Mouse (Mus musculus): ENCODE data around the gene Ahcyl1. TPM values are rescaled to one million over a fixed set of nuclear protein-coding genes. Genes with fewer than 3 reads are reported as not detected.

Ahcyl1 gene
- polyA plus RNA-seq, 1 experiment: 14.6 TPM

DNA sequence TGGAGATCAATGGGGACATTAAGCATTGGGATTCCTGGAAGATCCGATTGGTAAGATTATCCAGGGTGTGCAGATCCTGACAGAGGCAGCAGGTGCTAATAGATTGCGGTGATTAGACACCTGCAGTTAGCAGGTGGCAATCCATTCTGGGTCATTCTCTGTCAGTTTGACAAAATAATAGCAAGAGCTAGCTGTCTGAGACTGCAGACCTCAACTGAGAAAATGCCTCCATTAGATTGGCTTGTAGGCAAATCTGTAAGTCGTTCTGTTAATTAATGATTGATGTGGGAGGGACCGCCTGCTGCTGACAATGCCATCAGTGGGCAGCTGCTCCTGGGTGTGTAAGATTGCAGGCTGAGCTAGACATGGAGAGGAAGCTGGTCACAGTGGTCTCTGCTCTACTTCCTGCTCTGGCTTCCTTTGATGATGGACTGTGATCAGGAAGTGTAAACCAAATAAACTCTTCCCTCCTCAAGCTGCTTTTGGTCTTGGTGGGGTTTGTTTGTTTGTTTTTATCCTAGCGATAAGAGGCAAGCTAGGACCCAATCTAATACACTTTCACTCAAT lies 58.7 kb downstream of the Ahcyl1 start:
- TF ChIP-seq GATA1 (IDR thresholded peaks at IDR 0.05; ENCODE audit: low read length): no peak

DNA sequence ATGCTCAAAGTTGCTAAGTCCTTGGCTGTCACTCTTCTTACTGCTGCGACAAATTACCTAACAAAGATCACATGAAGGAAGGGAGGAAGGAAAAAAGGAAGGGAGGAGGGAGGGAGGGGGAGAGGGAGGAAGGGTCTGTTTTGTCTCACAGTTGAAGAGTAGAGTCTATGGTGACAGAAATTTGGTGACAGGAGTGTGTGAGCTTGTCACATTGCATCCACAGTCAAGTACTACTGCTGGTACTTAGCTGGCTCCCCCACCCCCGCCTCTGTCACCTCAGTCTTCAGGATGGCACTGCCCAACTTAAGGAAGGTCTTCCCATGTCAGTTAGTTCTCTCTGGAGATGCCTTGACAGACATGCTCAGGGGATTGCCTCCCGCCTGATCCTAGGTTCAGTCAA lies 60.1 kb downstream of the Ahcyl1 start:
- TF ChIP-seq GATA1 (IDR thresholded peaks at IDR 0.05; ENCODE audit: low read length): no peak

DNA sequence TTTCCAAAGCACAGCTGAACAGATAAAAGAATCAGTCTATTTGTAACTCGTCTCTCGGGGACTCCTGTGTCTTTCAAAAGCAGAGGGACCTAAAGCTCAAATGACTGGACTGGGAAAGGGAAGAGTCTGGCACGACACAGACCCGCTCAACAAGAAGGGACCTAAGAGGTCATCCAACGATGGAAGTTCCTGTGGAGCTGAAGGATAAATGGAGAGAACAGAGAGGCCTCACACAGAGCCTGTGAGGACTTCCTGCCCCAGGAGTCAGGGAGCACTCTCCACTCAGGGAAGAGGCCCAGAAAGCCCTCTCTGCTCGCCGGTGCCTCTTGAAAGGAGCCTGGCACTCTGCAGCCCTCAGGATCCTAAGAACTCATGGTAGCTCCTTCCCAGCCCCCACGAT lies 60.5 kb downstream of the Ahcyl1 start:
- no peak for TF ChIP-seq GATA1 (IDR thresholded peaks at IDR 0.05; ENCODE audit: low read length)

DNA sequence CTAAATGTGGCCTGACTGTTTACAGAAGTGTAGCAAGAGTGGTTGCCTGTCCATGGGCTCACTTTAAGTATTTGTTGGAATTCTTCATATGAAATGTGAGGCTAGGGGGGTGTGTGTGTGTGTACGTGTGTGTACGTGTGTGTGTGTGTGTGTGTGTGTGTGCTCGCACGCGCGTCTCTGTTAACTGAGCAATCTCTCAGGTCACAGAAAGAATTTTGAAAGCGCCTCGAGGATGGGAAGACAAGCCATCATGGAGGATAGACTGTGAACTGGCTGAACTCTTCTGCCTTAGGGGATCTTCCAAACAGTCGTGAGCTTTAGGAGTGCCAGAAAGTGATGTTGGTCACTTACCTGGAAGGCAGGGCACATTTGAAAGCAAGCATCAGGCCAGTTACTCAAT lies 62.5 kb downstream of the Ahcyl1 start:
- no peak for TF ChIP-seq GATA1 (IDR thresholded peaks at IDR 0.05; ENCODE audit: low read length)

DNA sequence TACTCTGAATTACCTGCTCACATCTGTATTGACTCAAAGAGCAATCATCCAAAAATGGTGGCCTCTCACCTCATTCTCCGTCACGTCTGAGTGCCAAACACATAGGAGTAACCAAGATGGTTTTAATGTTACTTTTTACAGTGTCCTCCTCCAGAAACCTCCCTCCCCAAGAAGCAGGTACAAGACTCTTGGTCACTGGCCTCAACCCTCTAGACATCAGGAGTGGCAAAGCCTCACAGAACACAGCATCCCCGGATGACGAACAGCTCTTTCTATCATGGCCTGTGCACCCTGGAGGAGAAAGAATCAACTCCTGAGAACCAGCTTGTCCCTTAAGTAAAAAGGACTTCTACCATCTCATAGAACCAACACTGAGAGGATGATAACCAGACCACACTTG lies 63.6 kb downstream of the Ahcyl1 start:
- no peak for TF ChIP-seq GATA1 (IDR thresholded peaks at IDR 0.05; ENCODE audit: low read length)

DNA sequence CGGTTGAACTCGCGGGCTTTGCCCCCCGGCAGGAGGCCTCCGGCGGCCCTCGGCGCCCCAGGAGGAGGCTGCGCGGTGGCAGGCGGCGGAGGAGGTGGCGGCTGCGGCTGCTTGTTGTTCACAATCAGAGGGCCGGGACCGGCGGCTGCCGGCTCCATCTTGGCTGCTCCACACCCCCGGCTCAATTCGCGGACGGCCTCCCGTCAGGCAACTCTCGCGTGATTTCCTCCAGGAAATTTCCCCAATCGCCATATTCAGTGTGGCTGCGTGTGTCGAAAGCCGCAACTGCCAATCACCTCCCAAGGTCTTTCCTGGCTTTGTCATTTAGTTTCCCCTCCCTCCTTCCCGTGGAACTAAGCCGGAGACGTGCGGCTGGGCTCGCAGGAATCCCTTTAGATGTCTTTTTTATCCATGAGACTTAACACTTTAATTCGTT lies 64.8 kb downstream of the Ahcyl1 start, which contains the start of gene Strip1:
Gene Strip1, minus strand, starts transcription at position 172 of the 436 bp plus-strand sequence.
- no peak for TF ChIP-seq GATA1 (IDR thresholded peaks at IDR 0.05; ENCODE audit: low read length)

DNA sequence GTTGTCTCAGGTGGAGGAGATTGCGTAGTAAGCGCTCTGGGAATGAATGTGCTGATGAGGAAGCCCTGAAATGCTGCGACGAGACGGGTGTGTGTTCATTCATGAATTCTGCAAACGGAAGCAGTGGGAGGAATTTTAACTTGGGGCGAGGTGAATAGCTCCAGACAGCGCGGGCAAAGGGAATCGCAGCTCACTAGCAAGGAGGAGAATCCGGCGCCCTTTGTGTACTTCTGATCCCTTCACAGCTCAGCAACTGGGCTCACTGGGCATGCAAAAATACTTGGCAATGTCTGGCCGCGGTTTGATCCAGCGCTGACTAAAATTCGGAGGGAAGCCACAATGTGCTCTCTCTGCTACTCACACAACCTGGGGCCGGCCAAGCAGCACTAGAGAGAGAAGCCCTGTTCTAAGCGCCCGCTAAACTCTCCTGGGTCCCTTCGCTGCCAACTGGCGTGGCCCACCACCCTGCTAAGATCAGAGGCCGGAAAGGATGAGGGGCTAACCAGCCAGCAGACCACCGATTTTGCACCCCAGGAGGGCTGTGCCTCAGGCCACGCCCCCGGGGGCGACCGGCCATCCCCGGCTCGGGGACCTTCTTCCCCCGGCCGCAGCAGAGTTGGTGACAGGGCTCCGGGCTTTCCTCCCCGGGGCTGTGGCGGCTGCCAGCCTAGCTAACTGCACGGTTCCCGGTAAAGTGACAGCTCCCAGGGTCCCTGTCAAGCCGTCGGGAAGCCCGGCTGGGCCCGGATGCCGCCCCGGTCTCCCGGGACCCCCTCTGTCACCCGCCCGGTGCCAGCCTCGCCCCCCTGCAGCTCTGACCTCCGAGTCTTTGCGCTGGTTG lies 65.5 kb downstream of the Ahcyl1 start, which contains the start of gene Gm10961:
Gene Gm10961, plus strand, starts transcription at position 641 of the 841 bp plus-strand sequence.
- no peak for TF ChIP-seq GATA1 (IDR thresholded peaks at IDR 0.05; ENCODE audit: low read length)

DNA sequence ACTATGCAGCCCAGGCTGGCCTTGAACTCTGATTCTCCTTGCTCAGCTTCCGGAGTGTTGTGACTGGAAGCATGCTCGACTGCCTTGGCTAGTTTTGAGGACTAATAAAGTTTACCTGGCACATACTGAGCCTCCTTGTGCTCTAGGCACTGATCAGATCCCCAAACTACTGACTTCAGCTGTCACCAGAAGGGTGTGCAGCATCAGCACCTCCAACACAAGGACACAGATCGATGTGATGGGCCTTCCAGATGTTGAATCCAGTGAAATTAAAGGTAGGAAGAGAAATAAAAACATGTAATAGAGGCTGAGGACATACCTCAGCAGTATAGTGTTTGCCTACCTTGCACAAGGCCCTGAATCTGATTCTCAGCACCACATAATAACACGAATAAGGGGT lies 66.9 kb downstream of the Ahcyl1 start:
- no peak for TF ChIP-seq GATA1 (IDR thresholded peaks at IDR 0.05; ENCODE audit: low read length)

DNA sequence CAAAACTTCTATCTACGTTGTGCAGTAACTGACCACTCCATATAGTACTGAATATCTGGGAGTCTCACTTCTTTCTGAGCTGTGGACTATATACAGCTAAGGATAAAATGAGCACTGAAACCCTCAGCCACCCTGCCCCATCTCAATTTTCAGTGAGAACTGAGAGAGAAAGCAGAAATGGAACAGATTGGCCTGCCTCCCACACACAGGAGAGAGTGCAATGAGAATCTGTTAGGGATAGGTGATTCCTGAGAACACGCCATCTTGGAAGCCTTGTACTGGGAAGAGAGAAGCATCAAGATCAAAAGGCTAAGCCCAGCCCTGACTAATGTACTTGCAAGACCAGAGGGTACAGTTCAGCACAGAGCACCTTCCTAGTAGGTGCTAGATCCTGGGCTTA lies 67.8 kb downstream of the Ahcyl1 start:
- TF ChIP-seq GATA1 (IDR thresholded peaks at IDR 0.05; ENCODE audit: low read length): no peak

DNA sequence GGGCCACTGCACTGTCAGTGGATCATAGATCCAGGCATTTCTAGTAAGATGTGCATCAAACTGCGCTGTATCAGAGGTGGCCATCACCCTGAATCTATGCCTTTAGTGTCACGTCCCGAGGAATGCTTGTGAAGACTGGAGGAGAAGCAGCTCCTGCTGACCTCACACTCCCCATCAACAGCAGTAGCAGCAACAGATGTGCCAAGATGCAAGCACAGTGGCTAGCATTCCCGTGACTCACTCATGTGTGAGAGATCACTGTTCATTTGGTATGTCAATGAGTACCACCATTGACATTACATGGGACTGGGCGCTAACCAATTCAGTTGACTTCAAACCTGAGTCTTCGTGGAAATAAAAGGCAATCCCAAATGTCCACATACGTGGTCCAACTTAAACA lies 68.7 kb downstream of the Ahcyl1 start:
- TF ChIP-seq GATA1 (IDR thresholded peaks at IDR 0.05; ENCODE audit: low read length): no peak

DNA sequence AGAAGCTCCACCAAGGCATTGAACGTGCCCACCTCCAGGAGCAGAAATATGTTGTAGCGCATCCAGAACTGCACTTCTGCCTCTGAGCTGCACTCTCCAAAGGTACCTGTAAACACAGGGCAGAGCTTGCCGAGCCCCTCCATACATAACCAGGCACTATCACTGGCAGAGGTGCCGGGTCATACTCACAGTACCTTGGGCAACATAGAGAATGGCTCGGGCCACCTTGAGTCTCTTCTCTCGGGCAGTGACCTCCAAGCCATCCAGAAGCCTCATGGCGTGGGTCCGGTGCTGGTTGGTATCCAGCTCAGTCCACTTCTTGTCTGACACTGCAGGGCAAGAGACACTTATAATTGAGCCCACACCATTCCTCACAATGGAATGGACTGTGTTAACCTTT lies 69.6 kb downstream of the Ahcyl1 start:
- no peak for TF ChIP-seq GATA1 (IDR thresholded peaks at IDR 0.05; ENCODE audit: low read length)

DNA sequence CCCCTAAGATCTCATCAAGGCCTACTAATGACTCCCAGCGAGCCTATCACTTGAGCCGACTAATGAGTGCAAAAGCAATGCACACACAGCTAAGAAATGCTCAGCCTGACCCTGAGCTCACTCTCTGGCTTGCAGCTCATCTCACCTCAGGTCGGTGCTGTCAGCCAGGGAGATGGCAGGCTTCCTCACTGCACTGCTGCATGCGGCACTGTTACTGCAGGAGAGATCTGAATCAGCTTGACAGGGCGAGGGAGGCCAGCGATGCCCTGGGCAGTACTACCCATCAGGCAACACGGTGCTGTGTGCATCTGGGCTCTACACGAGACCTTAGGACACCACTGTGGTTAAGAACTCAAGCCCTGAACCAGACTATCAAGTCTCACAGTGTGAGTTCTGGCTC lies 70.8 kb downstream of the Ahcyl1 start:
- no peak for TF ChIP-seq GATA1 (IDR thresholded peaks at IDR 0.05; ENCODE audit: low read length)

DNA sequence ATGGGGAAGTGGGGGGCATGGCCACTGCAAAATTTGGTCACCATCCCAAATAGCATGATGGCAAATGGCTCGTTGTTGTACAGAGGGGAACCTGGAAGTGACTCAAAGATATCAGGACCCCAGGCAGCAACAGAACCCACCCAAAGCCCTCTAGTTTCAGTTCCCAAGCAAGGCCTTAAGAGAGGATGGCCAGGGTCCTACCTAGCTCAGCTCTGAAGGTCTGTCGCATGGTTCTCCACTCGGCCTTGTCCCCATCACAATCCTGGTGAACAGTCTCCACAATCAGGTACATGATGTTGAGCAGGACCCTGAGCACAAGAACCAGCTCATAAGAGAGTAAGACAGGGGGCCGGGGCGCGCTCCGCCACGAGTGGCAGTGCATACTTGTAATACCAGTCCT lies 71.9 kb downstream of the Ahcyl1 start:
- no peak for TF ChIP-seq GATA1 (IDR thresholded peaks at IDR 0.05; ENCODE audit: low read length)

DNA sequence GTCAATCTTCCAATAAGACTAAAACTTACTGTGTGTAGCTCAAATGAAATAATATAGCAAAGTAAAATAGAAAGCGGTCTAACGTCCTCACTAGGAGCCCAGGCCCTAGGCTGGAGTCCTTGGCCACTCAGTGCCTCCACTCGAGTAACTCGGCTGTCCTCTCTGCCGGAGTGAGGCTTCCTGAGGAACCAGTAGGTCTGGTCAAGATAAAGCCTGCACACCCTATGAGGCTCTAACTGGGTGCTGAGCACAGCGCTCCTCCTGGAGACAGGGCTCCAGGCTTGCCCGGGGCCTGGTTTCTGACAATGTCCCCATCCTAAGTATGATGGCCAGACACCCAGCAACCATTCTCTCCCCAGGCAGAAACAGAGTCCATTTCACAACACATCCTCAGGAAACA lies 73.8 kb downstream of the Ahcyl1 start:
- TF ChIP-seq GATA1 (IDR thresholded peaks at IDR 0.05; ENCODE audit: low read length): no peak

DNA sequence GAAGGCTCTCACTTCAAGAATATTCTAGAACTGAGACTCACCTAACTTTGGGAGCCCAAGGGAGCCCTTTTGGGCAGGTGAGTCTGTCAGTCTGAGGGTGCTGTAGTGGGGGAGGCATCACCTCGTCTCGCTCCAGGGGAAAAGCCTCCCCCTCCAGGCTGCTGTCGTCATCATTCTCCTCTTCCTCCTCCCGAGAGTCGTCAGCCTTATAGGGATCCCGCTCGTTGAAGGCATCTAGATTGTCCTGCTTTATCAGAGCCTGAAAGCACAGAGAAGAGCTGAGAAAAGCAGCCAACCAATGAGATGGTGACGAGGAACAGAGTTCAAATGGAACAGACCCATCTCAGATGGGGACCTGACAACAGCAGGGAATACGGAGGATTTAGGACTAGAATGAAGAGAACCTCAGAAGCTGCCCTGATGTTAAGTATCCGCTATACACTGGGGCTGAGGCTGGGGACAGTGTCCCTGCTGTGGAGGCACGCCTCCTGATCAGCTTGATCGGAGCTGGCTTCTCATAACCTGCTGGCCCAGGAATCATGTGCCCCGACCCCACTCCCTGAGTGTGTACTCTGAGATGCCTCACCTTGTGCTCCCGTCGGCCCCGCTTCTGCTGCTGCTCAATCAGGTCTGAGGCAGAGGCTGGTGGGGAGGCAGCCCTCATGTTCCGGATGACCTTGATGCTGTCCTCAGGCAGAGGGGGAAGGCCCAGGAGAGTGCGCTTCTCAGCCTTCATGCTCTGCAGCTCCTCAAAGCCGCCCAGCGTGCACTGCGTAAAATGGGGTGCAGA lies 74.9 kb downstream of the Ahcyl1 start:
- TF ChIP-seq GATA1 (IDR thresholded peaks at IDR 0.05; ENCODE audit: low read length): no peak

DNA sequence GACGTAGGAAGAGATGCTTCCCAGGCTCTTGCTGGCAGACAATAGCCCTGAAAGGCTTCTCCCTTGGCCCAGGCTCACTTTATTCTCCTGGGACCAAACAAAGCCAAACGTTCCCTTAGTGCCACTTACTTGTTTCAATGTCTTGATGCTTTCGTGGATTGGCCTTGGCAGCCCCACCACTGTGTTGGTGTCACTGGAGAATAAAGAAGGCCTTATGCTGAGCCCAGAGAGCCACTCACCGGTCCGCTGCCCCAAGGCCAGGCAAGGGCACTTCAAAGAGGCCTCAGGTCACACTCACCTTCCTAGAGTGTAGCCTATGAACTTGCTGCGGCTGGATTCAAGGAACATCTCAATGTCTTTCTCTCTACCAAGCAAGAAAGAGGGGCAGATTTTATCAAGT lies 76.4 kb downstream of the Ahcyl1 start:
- TF ChIP-seq GATA1 (IDR thresholded peaks at IDR 0.05; ENCODE audit: low read length): no peak

Data from G1E-ER4 (cell line).